Mouse (Mus musculus) E14TG2a.4 (cell line): ENCODE measurements around the gene March4.

Source experiments
- CTCF ChIP-seq: conservative IDR thresholded peaks from 2 replicates; pipeline ENCODE4 v1.5.1; 2014; ENCODE audit warnings: low read length
- NANOG ChIP-seq: IDR thresholded peaks from 2 replicates; pipeline ENCODE4 v1.6.1; 2014; ENCODE audit warnings: borderline replicate concordance, low read length, mixed read lengths

DNA sequence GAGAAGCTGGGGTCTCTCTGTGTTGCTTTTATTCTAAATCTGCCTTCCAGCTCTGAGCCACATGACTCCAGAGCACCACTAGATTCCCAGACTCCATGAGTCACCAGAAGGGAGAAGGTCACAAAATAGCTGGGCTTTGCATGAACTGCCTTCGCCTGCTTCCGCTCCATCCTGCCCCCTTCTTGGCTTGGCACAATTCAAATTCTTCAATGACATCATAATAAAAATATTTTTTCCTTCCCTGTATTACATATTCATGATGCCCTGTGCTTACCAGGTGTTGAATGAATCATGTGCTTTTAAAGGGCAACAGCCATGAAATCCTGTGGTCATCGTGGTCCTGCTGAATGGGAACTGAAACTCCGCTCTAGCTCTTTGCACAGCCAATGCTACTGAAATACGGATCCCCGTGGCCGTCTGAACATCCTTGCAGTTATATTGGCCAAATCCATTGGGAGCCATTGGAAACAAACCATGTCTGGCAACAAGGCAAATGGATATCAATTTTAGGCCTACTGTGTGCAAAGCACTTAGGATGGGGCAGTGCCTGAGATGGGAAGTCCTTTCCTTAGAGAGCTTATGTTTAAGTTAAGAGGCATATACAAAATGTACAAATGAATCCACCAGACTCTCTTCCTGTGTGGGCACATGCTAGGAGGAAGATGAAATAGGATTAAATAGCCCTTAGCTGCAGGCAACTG lies 107.5 kb downstream of the March4 start:
- TF ChIP-seq CTCF (no peak), NANOG (no peak)
